Mouse (Mus musculus) ovary, adult 2 months (tissue): ENCODE data around the gene Hk2. TPM values are rescaled to one million over a fixed set of nuclear protein-coding genes. Genes with fewer than 3 reads are reported as not detected.

ENCODE experiments used
- polyA plus RNA-seq: library from polyadenylated mRNA; depleted of rRNA; stranded (reverse); fragments of >200 nt; gene quantifications from 2 replicates; pipeline ENCODE4 v1.2.3, GENCODE M21; 2012; rRNA removed

Hk2 gene
- polyA plus RNA-seq: 8.8 and 9.5 TPM in 2 replicates

GRCm38 (mm10) chr6:82774321-82774764 is at the start of gene Hk2:
Hk2 (minus strand) TSS chr6:82774454.

GRCm38 (mm10) chr6:82705221-82705620 is 69.0 kb downstream of the Hk2 start, which contains the start of gene Pole4:
Pole4 (minus strand) TSS chr6:82705365.

Other genes starting within 250 kb of the Hk2 start
- 22.0 and 24.6 TPM in 2 replicates for gene Pole4, start 69.1 kb downstream of the Hk2 start, polyA plus RNA-seq
- 1.3 and 1.5 TPM in 2 replicates for gene Sema4f, start 165.3 kb upstream of the Hk2 start, polyA plus RNA-seq
- 0.15 and 0.23 TPM in 2 replicates for gene M1ap, start 172.4 kb upstream of the Hk2 start, polyA plus RNA-seq